Mouse (Mus musculus): Measurements from ENCODE around the gene Adcy5.

The Adcy5 gene

DNA sequence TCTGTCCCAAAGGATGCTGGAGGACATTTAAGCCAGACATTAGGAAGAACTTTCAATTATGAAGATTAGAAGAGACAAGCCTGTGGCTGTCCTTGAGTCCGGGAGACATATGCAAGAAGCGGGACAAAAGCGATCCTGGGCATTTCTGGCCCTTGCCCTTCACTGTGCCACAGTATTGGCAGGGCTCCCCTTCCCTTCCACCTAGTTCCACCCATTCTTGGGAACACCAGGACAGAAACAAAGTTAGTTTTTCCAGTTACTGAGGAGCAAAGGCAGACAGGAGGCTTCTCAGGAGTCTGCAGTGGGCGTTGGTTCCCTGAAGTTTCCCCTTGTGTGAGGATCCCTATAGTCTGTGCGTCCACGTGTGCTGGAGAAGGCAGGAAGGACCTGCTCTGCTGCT is 51.7 kb downstream of the Adcy5 start:
- DNase-seq (ENCODE audit: low read depth), result no peak

DNA sequence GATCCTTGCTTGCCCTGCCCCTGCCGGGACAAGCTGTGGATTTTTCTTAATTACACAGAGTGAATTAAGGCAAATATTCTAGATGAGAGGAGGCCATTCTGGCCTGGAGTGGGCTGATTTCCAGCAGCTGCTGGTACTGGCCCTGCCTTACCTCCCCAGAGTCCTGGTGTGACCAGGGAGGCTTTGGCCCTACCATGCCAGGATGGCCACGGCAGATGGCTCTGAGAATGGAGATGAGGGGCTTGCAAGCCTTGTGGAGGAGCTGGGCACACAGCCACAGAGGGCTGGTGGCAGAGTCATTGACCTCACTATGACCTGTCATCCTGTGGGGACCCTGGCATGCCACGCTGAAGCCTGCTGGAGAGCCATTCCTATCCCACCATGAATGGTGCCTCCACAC is 54.1 kb downstream of the Adcy5 start:
- DNase-seq (ENCODE audit: low read depth), result no peak

GRCm38 (mm10) chr16:35209753-35210152 is 55.1 kb downstream of the Adcy5 start:
- DNase-seq (ENCODE audit: low read depth), result no peak

DNA sequence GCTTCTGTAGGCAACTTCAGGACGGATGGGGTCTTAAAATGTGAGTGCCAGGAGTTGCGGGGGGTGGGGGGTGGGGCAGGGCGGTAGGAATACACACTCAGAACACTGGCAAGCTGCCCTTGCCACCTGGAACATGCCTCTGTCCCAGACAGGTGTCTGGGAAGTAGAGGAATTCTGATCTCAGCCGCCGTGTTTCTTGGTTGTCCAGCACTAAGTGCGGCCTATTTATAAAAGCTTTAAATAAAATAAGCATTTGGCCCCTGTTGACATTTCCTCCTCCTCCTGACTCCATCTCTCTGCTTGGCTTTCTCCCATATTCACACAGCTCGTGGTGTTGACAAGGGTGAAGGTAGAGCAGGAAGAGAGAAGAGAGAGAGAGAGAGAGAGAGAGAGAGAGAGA is 60.4 kb downstream of the Adcy5 start:
- no peak for DNase-seq (ENCODE audit: low read depth)

GRCm38 (mm10) chr16:35215498-35215897 is 60.8 kb downstream of the Adcy5 start:
- DNase-seq (ENCODE audit: low read depth), result no peak

GRCm38 (mm10) chr16:35216826-35217491 is 62.3 kb downstream of the Adcy5 start:
- DNase-seq (ENCODE audit: low read depth), result peak; percentile 66

DNA sequence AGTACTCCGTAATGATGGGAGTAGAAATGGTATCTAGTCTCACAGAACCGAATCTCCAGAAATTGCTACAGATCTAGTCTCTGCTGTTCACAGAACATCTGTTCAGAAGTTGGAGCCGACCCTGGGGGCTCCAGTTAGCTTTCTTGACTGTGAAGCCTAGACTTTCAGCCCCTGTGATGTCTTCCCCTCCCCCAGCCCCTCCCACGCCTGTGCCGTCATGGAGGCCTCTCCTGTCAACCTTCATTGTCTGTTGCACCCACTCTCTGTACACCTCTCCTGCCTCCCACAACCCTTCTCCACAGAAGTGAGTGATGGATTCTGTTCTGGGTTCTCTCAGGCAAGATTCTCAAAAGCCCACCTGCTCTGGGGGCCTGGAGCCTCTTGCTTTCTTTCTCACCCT is 65.7 kb downstream of the Adcy5 start:
- no peak for DNase-seq (ENCODE audit: low read depth)

- DNase-seq (ENCODE audit: low read depth), result no peak
These were observed 66.9 kb downstream of the Adcy5 start for GRCm38 (mm10) chr16:35221581-35221980.

- DNase-seq (ENCODE audit: low read depth), result no peak
These were observed 69.3 kb downstream of the Adcy5 start for GRCm38 (mm10) chr16:35223930-35224329.

- no peak for DNase-seq (ENCODE audit: low read depth)
These were observed 70.0 kb downstream of the Adcy5 start for GRCm38 (mm10) chr16:35224716-35225115.

GRCm38 (mm10) chr16:35229582-35229981 is 74.9 kb downstream of the Adcy5 start:
- no peak for DNase-seq (ENCODE audit: low read depth)

DNA sequence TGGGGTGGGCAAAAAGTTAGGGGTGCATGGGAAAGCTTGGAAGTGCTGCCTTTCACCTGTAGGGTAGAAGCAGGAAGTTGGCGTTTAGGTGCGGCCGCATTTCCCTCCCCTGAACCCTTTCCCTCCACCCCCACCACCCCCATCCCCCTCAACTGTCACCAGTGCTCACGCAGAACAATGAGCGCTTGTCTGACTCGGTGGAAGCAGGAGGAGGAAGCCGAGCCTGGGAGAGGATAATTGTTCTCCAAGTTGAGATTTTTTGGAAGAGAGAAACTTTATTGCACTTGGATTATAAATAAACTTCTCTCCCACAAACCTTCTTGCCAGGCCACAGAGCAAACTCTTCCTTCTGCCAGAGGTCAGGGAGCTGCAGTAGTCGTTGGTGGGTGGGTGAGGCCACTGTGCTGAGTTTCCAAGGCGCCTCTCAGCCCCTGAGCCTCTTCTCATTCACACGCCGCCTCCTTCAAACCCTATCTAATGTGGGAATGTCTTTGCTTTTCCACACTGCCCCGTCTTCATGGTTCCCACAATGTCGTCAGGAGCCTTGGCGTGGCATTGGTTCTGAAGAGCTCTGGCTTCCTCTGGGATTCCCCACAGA is 77.6 kb downstream of the Adcy5 start:
- DNase-seq (ENCODE audit: low read depth), result peak; percentile 64

DNA sequence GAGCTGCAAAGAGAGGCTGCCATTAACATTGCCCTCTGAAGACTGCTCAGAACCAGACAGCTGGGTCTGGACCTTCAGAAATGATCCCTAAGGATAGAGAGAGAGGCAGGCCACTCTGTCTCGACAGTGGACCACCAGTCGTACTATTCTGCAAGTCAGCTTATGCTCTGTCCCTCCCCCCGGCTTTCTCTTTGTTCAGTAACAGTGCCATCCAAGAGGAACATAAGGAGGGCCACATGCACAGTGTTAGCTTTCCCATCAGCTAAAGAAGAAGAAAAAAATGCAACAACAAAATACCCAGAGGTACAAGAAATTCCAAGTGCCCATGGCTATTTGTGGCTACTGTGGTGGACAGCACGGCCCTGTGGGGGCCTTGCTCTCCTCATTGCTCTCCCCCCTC is 78.7 kb downstream of the Adcy5 start:
- no peak for DNase-seq (ENCODE audit: low read depth)

GRCm38 (mm10) chr16:35237091-35237490 is 82.4 kb downstream of the Adcy5 start:
- no peak for DNase-seq (ENCODE audit: low read depth)

GRCm38 (mm10) chr16:35239318-35239965 is 84.8 kb downstream of the Adcy5 start:
- DNase-seq (ENCODE audit: low read depth), result no peak

- DNase-seq (ENCODE audit: low read depth), result peak; percentile 62
These were observed 85.5 kb downstream of the Adcy5 start for GRCm38 (mm10) chr16:35239966-35240730.

DNA sequence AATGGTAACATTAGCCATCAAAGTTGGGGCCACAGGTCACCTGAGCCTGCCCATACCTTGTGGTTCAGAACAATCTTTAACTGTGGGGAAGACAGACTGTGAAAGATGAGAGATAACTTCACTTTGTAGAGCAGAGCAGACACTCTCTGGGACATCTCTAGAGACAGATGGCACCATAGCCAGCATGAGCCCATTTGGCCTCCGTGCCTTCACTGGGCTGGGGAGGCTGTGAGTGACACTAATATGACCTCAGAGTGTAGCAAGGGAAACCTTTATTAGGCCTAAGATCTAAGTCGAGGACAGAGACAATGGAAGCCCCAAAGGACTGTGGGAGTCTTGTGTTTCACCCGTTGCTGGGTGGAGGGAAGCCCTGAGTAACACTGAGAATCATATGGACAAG is 92.7 kb downstream of the Adcy5 start:
- no peak for DNase-seq (ENCODE audit: low read depth)

DNA sequence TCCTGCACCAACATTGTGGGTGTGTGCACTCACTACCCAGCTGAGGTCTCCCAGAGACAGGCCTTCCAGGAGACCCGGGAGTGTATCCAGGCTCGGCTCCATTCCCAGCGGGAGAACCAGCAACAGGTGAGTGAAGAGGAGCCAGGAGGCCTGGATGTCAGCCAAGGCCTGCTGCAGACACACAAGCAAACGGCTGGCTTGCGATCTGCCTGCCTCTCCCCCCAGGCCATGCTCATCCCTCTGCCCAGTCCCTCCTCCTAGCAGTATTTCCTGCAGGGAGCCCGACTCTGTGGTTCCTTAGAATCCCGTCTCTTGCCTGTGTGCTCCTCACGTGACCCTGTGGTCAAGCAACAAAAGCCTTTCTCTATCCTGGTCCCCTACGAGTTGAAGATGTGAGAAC is 94.1 kb downstream of the Adcy5 start:
- DNase-seq (ENCODE audit: low read depth), result no peak

DNA sequence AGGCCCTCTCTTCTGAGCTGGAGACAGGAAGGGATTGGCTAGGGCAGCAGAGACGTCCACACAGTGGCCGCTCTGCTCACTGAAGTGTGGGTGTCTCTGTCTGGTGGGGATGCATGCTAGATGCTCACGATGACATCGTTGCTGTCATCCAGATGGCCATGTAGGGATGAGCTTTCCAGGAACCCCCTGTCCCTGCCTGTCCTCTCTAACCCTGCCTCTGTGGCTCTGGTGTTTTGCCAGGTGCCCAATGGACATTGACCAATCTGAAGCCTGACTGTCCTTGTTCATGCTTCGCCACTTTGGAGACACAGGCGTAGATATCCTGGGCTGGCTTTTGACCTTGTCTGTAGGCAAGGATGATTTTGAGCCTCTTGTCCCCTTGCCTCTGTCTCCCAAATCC is 95.1 kb downstream of the Adcy5 start:
- DNase-seq (ENCODE audit: low read depth), result no peak

DNA sequence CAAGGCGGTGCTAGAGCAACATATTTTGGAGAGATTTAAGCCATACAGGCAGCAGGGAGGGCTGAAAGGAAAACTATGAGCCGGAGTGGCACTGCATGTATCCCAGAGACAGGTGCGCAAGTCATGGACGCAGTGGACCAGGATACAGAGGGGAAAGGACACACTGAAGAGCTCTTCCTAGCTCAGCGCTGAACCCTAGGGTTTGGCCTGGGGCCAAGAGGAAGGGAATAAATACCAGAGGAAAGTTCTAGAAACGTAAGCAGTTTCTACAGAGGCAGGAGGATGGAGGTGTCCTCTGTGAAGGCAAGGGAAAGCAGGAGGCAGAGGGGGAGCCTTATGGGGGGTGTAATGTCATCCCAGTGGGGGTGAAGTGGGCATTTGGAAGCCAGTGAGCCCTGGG is 97.0 kb downstream of the Adcy5 start:
- no peak for DNase-seq (ENCODE audit: low read depth)

DNA sequence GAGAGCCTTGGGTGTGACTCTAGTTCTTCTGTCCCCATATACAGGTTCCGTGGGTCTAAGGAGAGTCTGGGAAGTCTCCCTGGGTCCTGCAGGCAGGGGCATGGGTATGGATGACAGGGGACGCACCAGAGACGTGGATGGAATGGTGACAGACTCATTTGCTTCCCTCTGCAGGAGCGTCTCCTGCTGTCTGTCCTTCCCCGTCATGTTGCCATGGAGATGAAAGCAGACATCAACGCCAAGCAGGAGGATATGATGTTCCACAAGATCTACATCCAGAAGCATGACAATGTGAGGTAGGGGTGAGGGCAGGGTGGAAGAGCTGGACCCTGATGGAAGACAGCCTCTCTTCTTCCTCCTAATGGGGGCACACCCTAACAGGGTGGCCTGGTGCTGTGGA is 98.3 kb downstream of the Adcy5 start:
- DNase-seq (ENCODE audit: low read depth), result no peak

- DNase-seq (ENCODE audit: low read depth), result no peak
These were observed 101.3 kb downstream of the Adcy5 start for GRCm38 (mm10) chr16:35255981-35256380.
